Mouse (Mus musculus) monocyte, adult 2 months (primary cell): Measurements from ENCODE around the gene Gm16181.
"Not testable (repeated sequence)": the region's sequence is repeated elsewhere in the genome, so short reads cannot be mapped to it uniquely, and the experiment has no call there.

Experiments
- DNase-seq, 2 experiments: peaks; one replicate each; pipeline ENCODE4 v3.0.0; 2022; ENCODE audit warnings: low spot score in 2 of 2, low read depth in 1 of 2

The Gm16181 gene

DNA sequence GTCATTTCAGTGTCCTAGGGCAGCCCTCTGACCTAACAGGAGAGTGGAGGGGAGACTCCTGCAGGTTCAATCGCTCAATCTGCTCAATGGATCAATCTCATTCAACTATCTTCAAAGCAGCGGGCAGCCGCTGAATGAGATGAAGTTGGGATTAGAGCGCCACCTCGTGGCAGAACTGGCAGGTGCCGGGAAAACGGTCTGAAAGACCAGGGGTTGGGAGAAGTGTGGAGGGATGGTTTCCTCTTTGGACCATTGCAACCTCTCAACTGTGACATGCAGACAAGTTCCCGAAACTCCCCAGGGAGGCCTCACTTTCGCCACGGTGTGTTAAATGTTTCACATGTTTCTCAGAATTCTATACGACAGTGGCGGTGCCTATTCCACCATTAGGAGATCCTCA lies 11.4 kb downstream of the Gm16181 start:
- peak in 1 of 2 experiments; percentile 82 for DNase-seq

DNA sequence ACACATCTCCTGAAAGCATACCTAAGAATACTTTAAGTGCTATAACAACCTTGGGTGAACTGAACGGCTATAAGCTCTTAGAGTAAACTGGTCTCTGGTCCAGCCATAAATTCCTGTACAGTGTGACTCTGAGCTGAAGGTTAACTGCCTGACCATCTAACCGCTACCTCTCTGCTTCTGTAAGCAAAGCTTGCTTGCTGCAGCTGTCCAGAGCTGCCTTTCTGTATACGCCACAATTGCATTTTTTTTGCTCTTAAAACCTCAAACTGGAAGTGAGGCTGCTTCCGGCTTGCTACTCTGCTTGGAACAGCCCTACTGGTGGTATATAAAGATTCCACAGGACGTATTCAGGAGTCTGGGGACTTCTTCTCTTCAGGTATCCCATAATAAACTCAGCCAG lies 12.0 kb downstream of the Gm16181 start:
- DNase-seq, result no peak

DNA sequence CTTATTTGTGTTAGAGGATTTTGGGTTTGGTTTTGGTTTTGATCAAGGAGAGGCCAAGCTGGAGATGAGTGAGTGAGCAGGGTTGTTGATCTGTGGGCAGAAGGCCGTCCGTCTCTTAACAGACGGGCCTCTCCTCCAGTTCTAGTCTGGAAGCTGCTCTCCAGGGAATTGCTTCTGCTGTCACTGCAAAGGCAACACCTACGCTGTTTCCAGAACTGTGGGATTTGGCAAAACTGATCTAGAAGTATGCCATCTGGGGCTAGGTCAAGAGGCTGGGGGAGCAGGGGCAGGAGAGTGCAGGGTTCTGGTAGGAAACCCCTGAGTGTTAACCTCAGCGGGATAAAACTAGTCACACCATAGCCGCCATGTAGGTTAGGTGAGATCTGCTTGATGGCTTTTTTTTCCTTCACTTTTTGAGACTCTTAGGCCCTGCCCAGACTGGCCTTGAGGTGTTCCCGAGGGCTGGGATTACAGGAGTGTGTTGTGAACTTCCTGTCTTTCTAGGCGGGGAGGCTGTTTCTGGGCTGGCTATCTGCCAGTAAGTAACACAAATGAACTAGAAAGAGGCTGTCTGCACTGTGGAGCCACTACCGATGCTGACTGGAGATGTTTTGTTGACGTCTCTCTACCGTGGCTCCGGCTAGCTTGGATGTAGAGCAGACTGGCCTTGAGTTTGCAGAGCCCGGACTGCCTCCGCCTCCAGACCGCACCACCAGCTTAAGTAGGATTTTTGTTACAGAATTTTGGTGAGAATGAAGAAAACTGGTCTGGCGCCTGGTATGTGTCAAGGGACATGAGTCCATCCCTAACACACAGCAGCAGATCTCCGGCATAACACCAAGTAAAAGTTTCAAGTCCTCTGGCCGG lies 12.7 kb downstream of the Gm16181 start, which contains the start of gene Atp6v1g2:
Gene Atp6v1g2 (plus strand): TSS at position 547 of the 867 bp plus-strand sequence.
- no peak for DNase-seq

DNA sequence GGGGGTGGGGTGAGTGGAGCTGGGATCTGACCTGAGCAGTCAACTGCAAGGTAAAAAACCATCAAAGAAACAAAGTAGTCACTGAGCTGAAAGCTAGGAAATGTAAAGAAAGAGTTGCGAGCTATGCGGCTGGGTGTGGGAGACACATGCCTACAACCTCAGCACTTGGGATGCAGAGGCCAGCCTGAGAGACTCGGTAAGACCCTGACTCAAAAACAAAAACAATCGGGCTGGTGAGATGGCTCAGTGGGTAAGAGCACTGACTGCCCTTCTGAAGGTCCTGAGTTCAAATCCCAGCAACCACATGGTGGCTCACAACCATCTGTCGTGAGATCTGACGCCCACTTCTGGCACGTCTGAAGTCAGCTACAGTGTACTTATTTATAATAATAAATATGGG lies 13.5 kb downstream of the Gm16181 start:
- DNase-seq, result not testable (repeated sequence)

DNA sequence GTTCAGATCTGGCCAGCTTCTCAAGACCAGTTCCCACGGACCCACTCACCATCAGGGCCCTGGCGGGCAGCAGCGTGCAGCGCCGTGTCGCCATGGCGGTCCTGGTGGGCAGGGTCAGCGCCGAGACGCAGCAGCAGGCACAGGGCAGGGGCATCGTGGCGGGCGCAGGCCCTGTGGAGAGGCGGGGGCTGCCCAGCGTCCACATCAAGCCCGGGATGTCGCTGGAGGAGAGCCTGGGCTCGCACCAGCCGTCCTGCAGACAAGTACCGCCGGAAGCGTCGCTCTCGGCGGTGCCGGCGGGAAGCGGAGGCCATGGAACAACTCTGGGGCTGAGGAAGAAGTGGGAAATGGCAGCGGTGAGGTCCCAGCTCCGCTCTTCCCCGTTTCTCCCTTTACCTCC lies 14.3 kb downstream of the Gm16181 start:
- no peak for DNase-seq

DNA sequence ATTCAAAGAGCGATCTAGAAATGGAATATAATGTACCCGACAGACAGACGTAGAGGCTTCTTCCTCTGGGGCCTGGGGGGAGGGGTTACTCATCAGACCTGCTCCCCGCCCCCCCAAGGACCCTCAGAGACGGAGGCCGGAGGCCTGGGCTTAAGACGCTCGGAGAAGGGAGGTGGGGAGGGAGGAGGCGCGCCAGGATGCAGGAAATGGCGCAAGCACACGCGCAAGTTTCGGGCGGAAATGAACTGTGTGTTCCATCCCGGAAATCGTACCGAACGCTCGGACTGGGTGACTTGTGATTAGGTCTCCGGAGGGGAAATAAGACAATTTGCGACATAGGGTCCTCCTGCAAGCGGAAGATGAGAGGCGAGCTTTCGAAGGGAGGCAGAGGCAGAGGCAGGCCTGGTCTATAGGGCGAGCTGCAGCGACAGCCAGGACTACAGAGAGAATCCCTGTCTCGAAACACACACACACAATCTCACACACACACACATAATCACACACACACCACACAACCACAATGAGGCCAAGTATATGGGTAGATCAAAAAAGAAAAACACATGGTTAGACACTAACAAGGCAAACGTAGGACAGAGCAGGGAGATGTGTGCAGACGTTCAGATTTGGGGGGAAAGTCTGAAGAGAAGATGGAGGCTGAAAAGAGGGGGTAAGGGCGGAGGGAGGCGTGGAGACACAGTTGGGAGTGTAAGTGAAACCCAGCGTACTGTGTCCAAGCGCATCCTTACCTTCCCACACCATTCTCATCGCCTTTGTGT lies 15.2 kb downstream of the Gm16181 start, which contains the start of gene Nfkbil1:
Gene Nfkbil1 (minus strand): TSS at position 179 of the 776 bp plus-strand sequence.
- peak; percentile 72 to 80 for DNase-seq

DNA sequence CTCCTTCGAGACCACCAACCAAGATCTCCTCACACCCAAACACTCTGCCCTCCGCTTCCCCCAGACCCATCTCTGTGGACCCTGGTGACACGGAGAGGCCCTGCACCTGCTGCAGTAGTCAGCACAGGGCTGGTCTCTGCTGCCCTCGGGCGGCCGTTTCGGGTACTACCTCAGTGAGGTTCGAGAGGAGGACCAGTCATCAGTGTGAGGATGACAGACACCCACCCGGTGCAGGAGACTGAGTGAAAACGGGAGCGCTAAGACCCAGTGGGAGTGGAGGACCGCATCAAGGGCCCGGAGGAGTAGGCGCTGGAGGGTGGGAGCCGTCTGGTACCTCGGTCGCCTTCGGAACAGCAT lies 15.7 kb downstream of the Gm16181 start:
- DNase-seq, result peak; percentile 87 to 96

DNA sequence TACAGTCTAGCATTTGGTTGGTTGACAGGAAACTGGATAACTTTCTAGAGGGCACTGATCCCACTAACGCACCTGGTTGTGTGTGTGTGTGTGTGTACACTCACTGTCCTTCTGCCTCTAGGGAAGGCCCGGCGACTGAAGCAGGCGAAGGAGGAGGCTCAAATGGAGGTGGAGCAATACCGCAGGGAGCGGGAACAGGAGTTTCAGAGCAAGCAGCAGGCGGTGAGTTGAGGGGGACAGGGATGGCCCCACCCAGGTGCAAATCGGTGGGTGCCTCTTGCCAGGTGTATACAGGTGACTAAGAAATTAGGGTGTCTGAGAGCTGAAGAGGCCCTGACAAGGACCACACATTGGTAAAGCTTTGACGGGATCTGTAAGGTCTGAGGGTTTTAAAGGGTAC lies 16.4 kb downstream of the Gm16181 start:
- no peak for DNase-seq

DNA sequence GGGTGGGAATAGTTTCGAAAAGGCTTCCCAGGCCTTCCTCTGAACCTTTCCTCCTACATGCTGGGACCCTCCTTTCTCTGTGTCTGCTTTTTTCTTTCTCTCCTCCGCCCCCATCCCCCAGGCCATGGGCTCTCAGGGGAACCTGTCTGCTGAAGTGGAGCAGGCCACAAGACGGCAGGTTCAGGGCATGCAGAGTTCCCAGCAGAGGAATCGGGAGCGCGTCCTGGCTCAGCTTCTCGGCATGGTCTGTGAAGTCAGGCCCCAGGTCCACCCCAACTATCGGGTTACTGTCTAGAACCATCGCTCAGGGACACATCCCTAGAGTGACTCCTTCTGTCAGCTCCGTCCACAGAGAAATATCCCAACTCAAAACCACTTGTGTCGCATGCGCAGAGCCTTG lies 16.9 kb downstream of the Gm16181 start:
- DNase-seq, result no peak

DNA sequence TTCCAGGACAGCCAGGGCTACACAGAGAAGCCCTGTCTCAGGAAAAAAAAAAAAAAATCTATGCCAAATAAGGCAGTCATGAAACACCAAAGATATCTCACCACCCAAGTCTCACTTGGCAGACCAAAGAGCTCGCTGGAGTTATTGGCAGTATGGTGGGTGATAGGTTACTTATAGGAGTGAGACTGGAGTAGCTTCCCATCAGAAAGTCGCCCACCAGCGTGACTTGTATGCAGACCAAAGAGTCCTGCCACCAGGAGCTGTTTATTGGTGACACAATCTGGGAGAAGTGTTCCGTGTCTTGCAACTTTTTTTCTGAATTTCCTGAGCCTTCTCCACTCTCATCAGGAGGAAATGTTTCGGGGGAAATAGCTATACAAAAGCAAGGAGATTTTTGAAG lies 19.1 kb downstream of the Gm16181 start:
- no peak for DNase-seq

DNA sequence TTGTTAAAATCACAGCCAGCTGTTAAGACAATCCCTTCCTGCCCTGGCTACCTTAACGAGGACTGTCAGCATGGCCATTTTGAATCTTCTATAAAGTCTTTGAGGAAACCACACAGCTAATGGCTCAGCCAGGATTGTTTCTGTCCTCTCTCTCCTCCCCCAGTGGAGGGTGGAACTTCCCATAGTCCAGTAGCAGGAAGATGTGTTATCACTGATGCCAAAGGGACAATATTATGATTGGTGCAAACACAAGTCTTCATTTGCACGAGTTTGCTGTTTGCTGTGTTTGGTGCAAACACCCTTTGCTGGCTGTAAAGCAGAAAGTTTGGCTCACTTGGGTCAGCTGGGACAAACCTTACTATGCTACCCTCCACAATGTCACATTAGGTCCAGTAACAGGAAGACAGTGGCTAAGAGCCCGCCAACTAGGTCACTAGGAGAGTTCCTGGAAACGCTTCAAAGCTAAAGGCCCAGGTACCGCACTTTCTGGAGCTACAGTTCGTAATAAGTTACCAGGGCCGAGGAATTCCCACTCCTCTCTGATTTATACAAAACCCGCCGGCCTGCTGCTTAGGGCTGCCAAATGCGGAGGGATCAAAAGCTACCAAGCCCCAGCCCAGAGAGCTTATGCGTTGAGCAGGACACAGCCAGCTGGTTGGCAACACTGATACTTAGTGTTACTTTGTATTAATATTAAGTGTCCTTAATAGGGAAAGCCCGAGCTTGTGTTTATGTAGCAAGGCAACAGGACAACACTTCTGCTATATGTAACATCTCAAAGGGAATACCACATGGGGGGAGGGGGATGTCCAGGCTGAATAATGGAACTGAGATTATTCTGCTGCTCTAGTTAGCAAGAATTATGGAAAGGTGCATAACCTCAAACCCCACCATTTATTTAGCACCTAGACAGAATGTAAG lies 20.0 kb downstream of the Gm16181 start:
- no peak for DNase-seq

DNA sequence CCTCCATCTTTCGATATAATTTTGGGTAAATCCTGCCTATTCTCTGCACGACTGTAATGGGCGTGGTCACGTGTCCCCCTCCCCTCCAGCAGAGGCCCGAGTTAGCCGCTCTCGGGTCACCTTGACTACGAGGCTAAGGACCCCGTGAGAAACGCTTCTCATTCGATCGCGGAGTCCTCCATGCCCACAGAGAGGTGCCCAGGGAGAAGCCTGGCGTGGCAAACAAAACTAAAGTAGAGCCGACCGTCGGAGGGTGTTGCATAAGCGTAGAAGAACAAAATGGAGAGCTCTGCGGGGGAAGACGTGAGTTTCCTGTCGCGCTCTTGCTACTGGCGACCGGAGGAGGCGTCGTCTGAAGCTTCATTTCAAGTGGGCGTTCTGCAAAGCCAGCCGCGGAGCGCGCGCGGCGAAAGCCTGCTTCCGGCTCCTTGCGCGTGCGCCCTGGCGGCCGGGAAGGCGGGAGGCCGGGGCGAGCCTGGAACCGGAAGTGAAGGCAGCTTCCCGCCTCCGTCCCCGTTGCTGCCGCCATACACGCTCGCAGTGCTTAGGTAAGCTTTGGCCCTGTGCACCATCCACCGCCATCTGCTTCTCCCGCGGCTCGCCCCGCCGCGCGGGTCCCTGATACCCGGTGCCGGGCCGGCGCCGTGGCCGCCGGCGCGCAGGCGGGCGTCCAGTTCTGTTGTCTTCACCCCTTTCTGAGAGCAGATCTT lies 20.8 kb downstream of the Gm16181 start, which contains the start of gene Ddx39b:
Gene Ddx39b (plus strand): TSS at position 442 of the 710 bp plus-strand sequence.
- DNase-seq, result peak; percentile 92 to 96

DNA sequence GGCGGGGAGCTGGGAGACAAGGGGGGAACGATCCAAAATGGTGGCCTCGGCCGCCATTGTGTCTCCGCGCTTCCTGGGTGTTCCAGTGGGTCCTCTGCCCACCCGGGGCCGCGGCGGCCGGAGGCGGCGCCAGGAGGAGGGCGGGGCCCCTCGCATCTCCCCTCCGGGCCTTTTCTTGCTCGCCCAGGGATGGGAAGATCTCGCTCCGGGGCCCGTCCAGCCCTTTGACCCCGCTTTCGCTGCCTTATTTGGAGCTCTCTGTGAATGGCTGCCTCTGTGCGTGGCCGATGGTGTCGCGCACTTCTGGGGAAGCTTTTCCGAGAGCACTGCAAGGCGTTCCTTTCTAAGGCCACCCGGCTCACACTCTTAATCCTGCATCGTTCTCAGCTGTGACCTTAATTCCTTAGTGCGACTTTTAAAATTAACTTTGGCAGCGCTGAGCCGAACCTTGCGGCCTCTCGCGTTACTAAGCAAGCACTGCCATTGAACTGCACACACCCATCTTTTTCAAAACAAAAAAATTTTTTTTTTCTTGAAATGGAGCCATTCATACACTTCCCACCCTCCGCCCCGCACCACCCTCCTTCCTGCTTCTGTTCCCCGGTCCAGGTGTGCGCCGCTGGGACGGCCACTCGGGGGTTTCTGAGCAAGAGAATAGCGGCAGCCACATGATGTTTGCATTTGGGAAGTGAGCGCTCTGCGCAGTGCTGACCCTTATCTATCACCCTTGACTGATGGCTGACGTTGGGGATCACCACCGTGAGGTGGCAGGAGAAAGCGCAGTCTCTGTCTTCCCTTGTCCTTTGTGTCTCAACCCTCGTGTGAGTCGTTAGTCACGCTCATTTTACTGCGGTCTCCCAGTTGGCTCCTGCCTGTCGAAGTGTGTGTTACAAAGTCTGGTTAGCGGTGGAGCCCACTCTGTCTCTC lies 21.6 kb downstream of the Gm16181 start:
- peak in 1 of 2 experiments; percentile 71 for DNase-seq

DNA sequence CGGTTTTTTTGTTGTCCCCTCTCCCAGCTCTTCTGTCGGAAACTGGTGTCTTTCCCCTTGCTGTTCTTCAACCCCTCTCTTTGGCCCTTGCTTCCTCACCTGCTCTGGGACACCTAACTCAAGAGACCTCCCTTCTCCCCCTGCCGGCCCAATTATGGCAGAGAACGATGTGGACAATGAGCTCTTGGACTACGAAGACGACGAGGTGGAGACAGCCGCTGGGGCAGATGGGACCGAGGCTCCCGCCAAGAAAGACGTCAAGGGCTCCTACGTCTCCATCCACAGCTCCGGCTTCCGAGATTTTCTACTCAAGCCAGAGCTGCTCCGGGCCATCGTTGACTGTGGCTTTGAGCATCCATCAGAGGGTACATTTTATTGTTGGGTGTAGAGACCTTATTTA lies 22.5 kb downstream of the Gm16181 start:
- DNase-seq, result no peak

DNA sequence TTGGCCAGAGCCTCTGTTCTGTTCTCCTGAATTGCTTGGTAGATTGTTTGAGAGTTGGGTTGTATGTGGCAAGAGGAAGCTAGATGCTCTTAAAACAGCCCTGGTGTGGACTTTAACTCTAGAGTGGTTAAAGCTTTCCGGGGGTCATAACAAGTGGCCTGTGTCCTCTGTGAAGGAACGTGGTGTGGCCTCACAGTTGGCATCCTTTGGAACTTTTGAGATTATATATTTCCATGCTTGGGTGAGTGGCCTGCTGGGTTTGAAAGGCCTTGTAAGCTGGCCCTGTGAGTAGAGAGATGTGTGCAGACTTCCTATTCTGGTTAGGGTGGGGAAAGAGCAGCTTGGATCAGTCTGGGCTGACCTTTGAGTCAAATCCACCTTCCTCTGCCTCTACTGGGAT lies 24.4 kb downstream of the Gm16181 start:
- no peak for DNase-seq

DNA sequence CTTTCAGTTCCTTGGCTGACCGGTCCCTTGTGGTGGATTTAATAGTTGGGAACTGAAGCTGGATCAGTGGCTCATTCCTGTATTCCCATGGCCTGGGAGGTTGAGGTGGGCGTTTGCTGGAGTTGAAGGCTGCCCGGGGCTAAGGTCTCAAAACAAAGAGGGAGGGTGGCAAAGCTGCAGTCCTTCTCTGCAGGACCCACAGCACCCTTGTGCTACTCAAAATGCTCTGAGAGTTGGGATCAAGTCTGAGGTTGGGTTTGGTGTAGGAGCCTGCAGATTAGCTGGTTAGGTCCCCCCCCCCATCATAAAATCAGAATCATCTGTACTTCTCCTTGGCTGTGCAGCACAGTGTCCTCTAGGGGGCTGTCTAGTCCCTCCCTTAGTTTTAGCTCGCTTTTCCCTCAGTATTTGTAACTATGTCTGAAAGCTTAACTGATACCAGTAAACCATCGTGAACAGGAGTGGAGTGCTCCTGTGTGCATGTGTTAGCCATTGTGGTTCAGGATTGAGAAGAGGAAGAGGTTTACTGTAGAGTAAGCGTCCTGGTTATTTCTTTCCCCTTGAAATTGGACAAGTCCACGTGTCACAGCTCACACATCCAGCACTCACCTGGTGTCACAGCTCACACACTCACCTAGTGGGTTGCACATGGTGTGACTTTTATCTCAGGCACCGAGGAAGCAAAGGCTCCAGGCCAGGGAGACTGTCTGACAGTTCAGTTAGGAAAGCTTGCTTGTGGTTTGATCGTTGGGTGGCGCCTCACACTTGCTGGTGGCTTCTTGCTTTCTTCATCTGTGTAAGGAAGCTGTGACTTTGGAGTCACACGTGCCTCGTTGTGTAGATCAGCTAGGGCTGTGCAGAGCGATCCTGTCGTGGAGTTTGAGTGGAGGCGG lies 25.3 kb downstream of the Gm16181 start:
- no peak for DNase-seq

DNA sequence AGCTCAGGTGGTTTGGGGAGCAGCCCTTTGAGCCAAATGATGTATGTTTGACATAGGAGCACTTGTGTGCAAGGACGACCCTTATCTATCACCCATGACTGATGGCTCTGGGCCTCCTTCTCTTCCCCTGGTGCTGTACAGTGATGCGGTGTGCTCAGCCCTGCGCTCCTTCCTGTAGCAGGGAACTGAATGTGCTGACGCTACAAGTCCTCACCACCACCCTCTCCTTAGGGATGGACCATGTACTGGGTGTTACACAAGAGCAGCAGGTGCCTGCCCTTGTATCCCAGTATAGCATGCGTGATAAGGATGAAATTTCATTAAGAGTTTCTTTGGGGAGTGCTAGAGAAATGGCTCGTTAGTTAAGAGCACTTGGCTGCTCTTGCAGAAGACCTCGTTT lies 26.5 kb downstream of the Gm16181 start:
- DNase-seq, result no peak

DNA sequence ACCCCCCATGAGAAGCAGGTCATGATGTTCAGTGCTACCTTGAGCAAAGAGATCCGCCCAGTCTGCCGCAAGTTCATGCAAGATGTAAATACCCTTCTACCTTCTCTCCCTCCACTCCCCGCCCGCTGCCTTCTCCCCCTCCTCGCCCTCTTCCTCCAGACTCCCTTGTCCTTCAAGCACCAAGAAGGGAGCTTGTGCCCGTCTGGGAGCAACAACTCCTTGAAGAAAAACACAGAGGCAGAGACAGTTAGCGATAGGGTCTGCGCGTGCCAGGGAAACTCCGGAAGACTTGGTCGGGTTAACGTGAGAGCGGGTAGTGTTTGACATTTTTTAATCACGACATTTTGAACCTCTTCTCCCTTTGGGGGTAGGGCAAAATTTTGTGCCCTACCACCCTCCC lies 28.4 kb downstream of the Gm16181 start:
- DNase-seq, result no peak
